ENCODE assay signal across 10 mouse cellular contexts in genomic region chr6:52179690-52180089, GRCm38 (mm10). TPM values are rescaled to one million over a fixed set of nuclear protein-coding genes. Genes with fewer than 3 reads are reported as not detected.
A peak's percentile ranks its signal among the peaks of the same experiment; 100 is the strongest.
DNase-seq lines count a peak whose midpoint lies in the region; ATAC-seq and TF ChIP-seq lines count a peak whose summit lies in the region.
"Had no signal": no experiment of that assay in that cellular context is flagged by ENCODE, and none has a peak within 500 bp of the region (broad histone marks: within the 10 kb centered on the region; RNA-seq: fewer than 3 reads in every experiment).

No protein-coding gene starts in this region.

- TF ChIP-seq POLR2A in lung, adult 2 months (IDR thresholded peaks at IDR 0.05; ENCODE audit: borderline replicate concordance, extremely low read depth, low read depth, low read length): no peak
- no peak for TF ChIP-seq POLR2A in limb, embryonic 14.5 days (IDR thresholded peaks at IDR 0.05; ENCODE audit: borderline replicate concordance, extremely low read depth, insufficient read depth, insufficient read length)

- no peak for ATAC-seq in limb, embryonic 14.5 days (ENCODE audit: low FRiP score, low read depth)
- ATAC-seq in stomach, embryonic 16.5 days (ENCODE audit: insufficient read depth, low FRiP score): no peak

- peaks cover 2% of the 10 kb centered on the region; the same call in 1 of the 2 replicates for H3K4me1 ChIP-seq in lung, adult 2 months (ENCODE audit: control insufficient read depth, insufficient read depth, low read length)
- H3K4me1 ChIP-seq in limb, embryonic 14.5 days (ENCODE audit: control insufficient read depth, insufficient read depth, low read length): peaks cover 38% of the 10 kb centered on the region
- peaks cover 30% of the 10 kb centered on the region for H3K4me1 ChIP-seq in stomach, embryonic 16.5 days (ENCODE audit: control insufficient read depth, insufficient read depth, low read length)

- no peak overlapping the region for H3K27ac ChIP-seq in limb, embryonic 14.5 days (replicated peaks; ENCODE audit: low read depth, low read length)
- peak overlapping the region; percentile 98 for H3K27ac ChIP-seq in stomach, embryonic 16.5 days (ENCODE audit: low read length)

- no peaks in the 10 kb centered on the region for H3K9me3 ChIP-seq in limb, embryonic 14.5 days (ENCODE audit: control insufficient read depth, low read length)
- no peaks in the 10 kb centered on the region for H3K9me3 ChIP-seq in stomach, embryonic 16.5 days (replicated peaks; ENCODE audit: control insufficient read depth, low read length)

- 20% methylated on average over 10 of the region's 10 CpGs for WGBS in lung, adult 2 months
- WGBS in limb, embryonic 14.5 days: 37% methylated on average over 10 of the region's 10 CpGs
- WGBS in stomach, embryonic 16.5 days: 13% methylated on average over 10 of the region's 10 CpGs

- H3K36me3 ChIP-seq in limb, embryonic 14.5 days (ENCODE audit: control insufficient read depth, insufficient read depth, low read length): peaks cover 17% of the 10 kb centered on the region
- H3K36me3 ChIP-seq in stomach, embryonic 16.5 days (ENCODE audit: control insufficient read depth, insufficient read depth, low read length): no peaks in the 10 kb centered on the region

- peak overlapping the region; percentile 63 for H3K4me3 ChIP-seq in lung, adult 2 months (replicated peaks; ENCODE audit: extremely low read depth, low read depth, low read length)
- H3K4me3 ChIP-seq in limb, embryonic 14.5 days (replicated peaks; ENCODE audit: low read length): no peak overlapping the region
- peak overlapping the region; percentile 60 for H3K4me3 ChIP-seq in stomach, embryonic 16.5 days (replicated peaks; ENCODE audit: low read length)
- H3K4me3 ChIP-seq: erythroblast, embryonic 14.5 days had no signal

- H3K9ac ChIP-seq in limb, embryonic 14.5 days (ENCODE audit: low read depth, low read length, severe bottlenecking): no peak overlapping the region
- H3K9ac ChIP-seq in stomach, embryonic 16.5 days (ENCODE audit: low read length): peak overlapping the region; percentile 91

- TF ChIP-seq CTCF in lung, adult 2 months (IDR thresholded peaks at IDR 0.05; ENCODE audit: insufficient read depth, low read length): no peak

- H3K4me2 ChIP-seq in limb, embryonic 14.5 days (replicated peaks; ENCODE audit: low read depth, low read length, severe bottlenecking): 0 out of 2 replicates have a peak overlapping the region, but pooled peaks have one; percentile 0
- H3K4me2 ChIP-seq in stomach, embryonic 16.5 days (ENCODE audit: low read depth, low read length): peak overlapping the region; percentile 71

- H3K27me3 ChIP-seq in limb, embryonic 14.5 days (ENCODE audit: control insufficient read depth, insufficient read depth, low read length): peaks cover 58% of the 10 kb centered on the region
- no peaks in the 10 kb centered on the region for H3K27me3 ChIP-seq in stomach, embryonic 16.5 days (ENCODE audit: control insufficient read depth, insufficient read depth, low read length)

- DNase-seq in adrenal gland, postnatal 14 days: peak; percentile 16
- DNase-seq in adrenal gland, postnatal 25 days: no peak
- DNase-seq in lung, adult 2 months: peak; percentile 10
- no peak for DNase-seq in lung, postnatal 36 days
- DNase-seq in limb, embryonic 14.5 days (ENCODE audit: low spot score): no peak
- no peak for DNase-seq in cerebellum, adult 9-10 months
- DNase-seq in cerebellum, postnatal 4 days (ENCODE audit: low spot score in 2 of 2): no peak

RNA-seq across cellular contexts. Expression of gene 5730596B20Rik, which starts 2.4 kb away (rescaled TPM):
- 0.45 and 0.63 TPM in 2 replicates for total RNA-seq in adrenal gland, postnatal 14 days (2021)
- 0.29 and 0.55 TPM in 2 replicates for total RNA-seq in adrenal gland, postnatal 25 days (2021)
- 0.26 and 0.31 TPM in 2 replicates for polyA plus RNA-seq in lung, adult 2 months (2012; rRNA removed)
- polyA plus RNA-seq in limb, embryonic 14.5 days (2012; rRNA removed): 0.27 and 0.44 TPM in 2 replicates
- polyA plus RNA-seq in limb, embryonic 14.5 days (2014; fragmentation: Nextera tagmentation; extraction: Ambion mirVana): 0.29 and 0.70 TPM in 2 replicates
- polyA plus RNA-seq in stomach, embryonic 16.5 days (2015; fragmentation: Nextera tagmentation; extraction: Ambion mirVana): 2.1 and 2.6 TPM in 2 replicates
- total RNA-seq: left cerebral cortex, postnatal 10 days had no signal
- polyA plus RNA-seq: erythroblast, embryonic 14.5 days had no signal

RNA-seq across cellular contexts. Expression of gene Hoxa4, which starts 11.9 kb away (rescaled TPM):
- 6.4 and 7.3 TPM in 2 replicates for total RNA-seq in adrenal gland, postnatal 14 days (2021)
- 3.7 and 3.8 TPM in 2 replicates for total RNA-seq in adrenal gland, postnatal 25 days (2021)
- polyA plus RNA-seq in lung, adult 2 months (2012; rRNA removed): 5.7 and 8.4 TPM in 2 replicates
- polyA plus RNA-seq in limb, embryonic 14.5 days (2012; rRNA removed): 2.2 and 2.8 TPM in 2 replicates
- 0.57 and 1.0 TPM in 2 replicates for polyA plus RNA-seq in limb, embryonic 14.5 days (2014; fragmentation: Nextera tagmentation; extraction: Ambion mirVana)
- 2.5 and 2.8 TPM in 2 replicates for polyA plus RNA-seq in stomach, embryonic 16.5 days (2015; fragmentation: Nextera tagmentation; extraction: Ambion mirVana)
- total RNA-seq: left cerebral cortex, postnatal 10 days had no signal
- polyA plus RNA-seq: erythroblast, embryonic 14.5 days had no signal

RNA-seq across cellular contexts. Expression of gene Hoxa2, which starts 15.1 kb away (rescaled TPM):
- total RNA-seq in adrenal gland, postnatal 14 days (2021): 3.3 and 3.8 TPM in 2 replicates
- 2.5 and 2.8 TPM in 2 replicates for total RNA-seq in adrenal gland, postnatal 25 days (2021)
- 4.2 and 4.7 TPM in 2 replicates for polyA plus RNA-seq in lung, adult 2 months (2012; rRNA removed)
- polyA plus RNA-seq in limb, embryonic 14.5 days (2012; rRNA removed): 3.1 and 3.6 TPM in 2 replicates
- 0.80 and 1.0 TPM in 2 replicates for polyA plus RNA-seq in limb, embryonic 14.5 days (2014; fragmentation: Nextera tagmentation; extraction: Ambion mirVana)
- 7.4 and 8.5 TPM in 2 replicates for polyA plus RNA-seq in stomach, embryonic 16.5 days (2015; fragmentation: Nextera tagmentation; extraction: Ambion mirVana)
- total RNA-seq: left cerebral cortex, postnatal 10 days had no signal
- polyA plus RNA-seq: erythroblast, embryonic 14.5 days had no signal

RNA-seq across cellular contexts. Expression of gene Hoxa1, which starts 21.6 kb away (rescaled TPM):
- total RNA-seq in adrenal gland, postnatal 14 days (2021): 0.64 and 1.1 TPM in 2 replicates
- 0.76 TPM in 1 of 2 replicates, not detected in the other for total RNA-seq in adrenal gland, postnatal 25 days (2021)
- 1.4 and 1.9 TPM in 2 replicates for polyA plus RNA-seq in lung, adult 2 months (2012; rRNA removed)
- polyA plus RNA-seq in limb, embryonic 14.5 days (2012; rRNA removed): 1.4 and 1.6 TPM in 2 replicates
- 1.4 and 1.7 TPM in 2 replicates for polyA plus RNA-seq in limb, embryonic 14.5 days (2014; fragmentation: Nextera tagmentation; extraction: Ambion mirVana)
- polyA plus RNA-seq in stomach, embryonic 16.5 days (2015; fragmentation: Nextera tagmentation; extraction: Ambion mirVana): 1.4 and 1.5 TPM in 2 replicates
- total RNA-seq: left cerebral cortex, postnatal 10 days had no signal
- polyA plus RNA-seq: erythroblast, embryonic 14.5 days had no signal

RNA-seq across cellular contexts. Expression of gene Hoxa5, which starts 24.7 kb away (rescaled TPM):
- 25.8 and 26.3 TPM in 2 replicates for total RNA-seq in adrenal gland, postnatal 14 days (2021)
- total RNA-seq in adrenal gland, postnatal 25 days (2021): 12.8 and 15.0 TPM in 2 replicates
- polyA plus RNA-seq in lung, adult 2 months (2012; rRNA removed): 29.1 and 46.9 TPM in 2 replicates
- polyA plus RNA-seq in limb, embryonic 14.5 days (2012; rRNA removed): 11.0 and 12.3 TPM in 2 replicates
- polyA plus RNA-seq in limb, embryonic 14.5 days (2014; fragmentation: Nextera tagmentation; extraction: Ambion mirVana): 3.4 and 3.8 TPM in 2 replicates
- polyA plus RNA-seq in stomach, embryonic 16.5 days (2015; fragmentation: Nextera tagmentation; extraction: Ambion mirVana): 8.8 and 11.0 TPM in 2 replicates
- total RNA-seq: left cerebral cortex, postnatal 10 days had no signal
- polyA plus RNA-seq: erythroblast, embryonic 14.5 days had no signal

Comparison
In these comparisons a context has a peak if more than half of its experiments do, and no peak if none do; other contexts are left out.
1. DNase-seq: peak in adrenal gland, postnatal 14 days (single experiment) and lung, adult 2 months (single experiment); none in adrenal gland, postnatal 25 days (single experiment), lung, postnatal 36 days (single experiment), limb, embryonic 14.5 days (single experiment), cerebellum, adult 9-10 months (single experiment) and cerebellum, postnatal 4 days (0 of 2).